Mouse (Mus musculus) layer of hippocampus, adult 8-10 months (tissue): Measurements from ENCODE around the gene Mxi1. TPM values are rescaled to one million over a fixed set of nuclear protein-coding genes. Genes with fewer than 3 reads are reported as not detected.

Source experiments
- DNase-seq, 2 experiments: peaks; one replicate each; pipeline ENCODE4 v3.0.0; 2022; ENCODE audit warnings: low spot score in 2 of 2
- total RNA-seq, 4 experiments: library from RNA; stranded (reverse); gene quantifications; 2 replicates each; pipeline ENCODE4 v1.2.4; 2022

The Mxi1 gene
- 10 to 100 TPM; 57.8 to 73.4 (median 65.8) TPM for total RNA-seq

DNA sequence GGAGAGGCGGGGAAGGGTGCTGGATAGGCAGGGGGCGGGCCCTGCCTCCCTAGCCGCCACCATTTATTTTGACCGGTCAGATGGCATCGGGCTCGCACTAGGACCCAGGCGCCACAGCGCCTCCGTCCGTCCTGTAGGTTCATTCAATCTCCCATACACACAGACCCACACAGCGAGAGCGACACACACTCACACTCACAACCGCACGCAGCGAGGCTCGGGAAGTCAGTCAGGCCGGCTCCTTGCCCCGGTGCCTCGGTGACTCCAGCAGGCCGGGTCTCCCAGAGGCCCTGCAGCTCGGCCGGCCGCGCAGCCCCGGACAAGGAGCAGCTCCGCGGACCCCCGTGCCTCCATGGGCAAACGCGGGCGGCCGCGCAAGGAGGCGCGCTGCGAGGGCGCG, at the start of gene Mxi1:
TSS of gene Mxi1 (plus strand) at position 171 of the 400 bp plus-strand sequence.
- peak; percentile 79 to 83 for DNase-seq

- DNase-seq: no peak
These were observed 49.5 kb upstream of the Mxi1 start for GRCm38 (mm10) chr19:53260828-53261227.

GRCm38 (mm10) chr19:53262061-53262460, 48.3 kb upstream of the Mxi1 start:
- DNase-seq: no peak

DNA sequence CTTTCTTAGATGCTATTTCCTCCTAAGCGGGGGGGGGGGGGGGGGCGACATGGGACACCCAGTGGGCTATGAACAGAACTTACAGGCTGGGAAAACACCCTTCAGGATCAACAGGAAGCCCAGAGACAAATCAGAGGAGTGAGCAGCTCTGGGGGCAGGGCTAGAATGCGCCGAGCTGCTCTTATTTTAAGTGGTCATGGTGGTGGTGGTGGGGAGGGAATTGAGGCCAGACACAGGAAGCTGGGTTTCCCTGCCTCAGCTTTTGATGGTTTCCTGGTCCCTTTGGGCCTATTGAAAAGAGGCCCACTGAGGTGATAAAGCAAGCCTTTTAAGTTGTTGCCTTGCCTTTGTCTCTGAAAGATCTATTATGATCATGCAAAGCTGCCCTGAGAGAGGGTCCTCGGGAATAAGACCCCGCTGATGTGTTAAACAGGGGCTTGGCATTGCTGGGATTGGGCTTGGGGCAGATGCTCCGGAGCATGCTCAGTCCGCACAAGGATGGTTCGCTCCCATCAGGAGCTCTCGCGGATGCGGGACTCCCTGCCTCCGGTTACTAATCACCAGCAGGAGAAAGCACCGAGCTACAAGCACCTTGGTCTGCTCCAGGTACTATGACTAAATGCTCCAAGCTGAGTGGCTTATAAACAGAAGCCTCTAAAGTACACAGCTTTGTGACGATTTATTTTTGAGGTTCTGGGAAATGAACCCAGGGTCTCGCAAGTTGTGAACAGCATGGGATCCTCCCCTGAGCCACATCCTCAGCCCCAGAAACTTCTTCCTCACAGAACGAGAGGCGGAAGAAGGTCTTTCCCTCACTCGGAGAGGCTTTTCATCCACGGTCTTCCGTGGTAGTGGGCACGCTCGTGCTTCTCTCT, 46.2 kb upstream of the Mxi1 start:
- DNase-seq: no peak

GRCm38 (mm10) chr19:53264821-53265727, 45.2 kb upstream of the Mxi1 start:
- no peak for DNase-seq

GRCm38 (mm10) chr19:53267305-53267704, 43.0 kb upstream of the Mxi1 start:
- no peak for DNase-seq

- DNase-seq: no peak
These were observed 37.1 kb upstream of the Mxi1 start for GRCm38 (mm10) chr19:53273055-53273722.

- no peak for DNase-seq
These were observed 36.4 kb upstream of the Mxi1 start for GRCm38 (mm10) chr19:53273781-53274428.

DNA sequence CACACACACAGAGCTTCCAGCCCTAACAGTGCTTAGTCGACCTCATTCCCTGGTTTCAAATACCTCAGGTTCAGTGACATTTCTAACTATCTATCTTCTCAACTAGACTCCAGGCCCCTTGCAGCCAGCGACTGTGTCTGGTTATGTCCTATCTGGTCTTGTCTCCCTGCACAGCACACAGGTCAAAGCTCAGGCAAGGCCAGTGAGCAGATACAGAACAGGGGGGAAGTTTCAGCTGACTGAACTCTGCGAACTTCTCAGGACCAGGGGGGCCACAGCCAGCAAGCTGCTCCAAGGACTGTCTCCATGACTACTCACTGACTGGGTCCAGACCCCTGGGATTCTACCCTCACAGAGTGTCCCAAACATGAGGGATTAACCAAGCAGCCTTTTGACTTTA, 35.1 kb upstream of the Mxi1 start:
- no peak for DNase-seq

- DNase-seq: no peak
These were observed 33.2 kb upstream of the Mxi1 start for GRCm38 (mm10) chr19:53276902-53277707.

DNA sequence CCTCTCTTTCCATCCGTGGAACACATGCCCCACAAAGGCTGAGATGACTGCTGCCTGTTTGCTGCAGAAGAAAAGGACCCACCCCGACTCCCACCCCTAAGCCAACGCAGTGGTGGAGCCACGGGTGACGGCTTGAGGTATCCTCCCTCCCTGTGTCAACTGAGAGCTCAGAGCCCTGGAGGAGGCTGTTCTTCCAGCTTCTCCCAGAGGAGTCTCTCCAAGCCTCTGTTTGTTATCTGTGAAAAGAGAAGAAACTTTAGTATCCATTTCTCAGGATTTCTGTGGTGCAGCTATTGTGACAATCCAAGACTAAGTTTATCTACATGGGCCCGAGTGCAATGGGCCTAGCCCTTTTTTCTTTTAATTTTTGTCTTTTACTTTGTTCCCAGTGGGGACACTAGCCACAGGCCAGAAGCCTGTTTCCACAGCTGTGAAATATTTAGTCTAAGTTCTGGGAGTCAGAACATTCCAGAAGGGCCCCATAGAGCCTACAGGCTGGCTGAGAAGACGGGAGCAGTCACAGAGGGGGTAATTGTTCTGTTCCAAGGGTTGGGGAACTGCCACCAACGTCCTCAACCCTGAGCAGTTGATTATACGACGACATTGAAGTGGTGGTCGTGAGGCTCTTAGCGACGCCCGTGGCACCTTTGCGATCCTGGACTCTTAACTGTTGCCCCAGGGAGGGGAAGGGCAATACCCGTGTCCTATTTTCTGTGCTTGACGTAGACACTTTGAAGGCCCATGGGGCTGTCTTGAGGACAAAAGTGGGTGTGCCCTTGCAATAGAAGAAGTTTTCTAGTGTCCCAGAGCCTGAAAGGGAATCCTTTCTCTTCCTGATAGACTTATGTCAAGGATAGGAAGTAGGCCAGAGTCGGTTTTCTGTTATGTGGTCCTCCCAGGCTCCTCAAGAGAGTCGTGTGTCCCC, 31.6 kb upstream of the Mxi1 start:
- no peak for DNase-seq

DNA sequence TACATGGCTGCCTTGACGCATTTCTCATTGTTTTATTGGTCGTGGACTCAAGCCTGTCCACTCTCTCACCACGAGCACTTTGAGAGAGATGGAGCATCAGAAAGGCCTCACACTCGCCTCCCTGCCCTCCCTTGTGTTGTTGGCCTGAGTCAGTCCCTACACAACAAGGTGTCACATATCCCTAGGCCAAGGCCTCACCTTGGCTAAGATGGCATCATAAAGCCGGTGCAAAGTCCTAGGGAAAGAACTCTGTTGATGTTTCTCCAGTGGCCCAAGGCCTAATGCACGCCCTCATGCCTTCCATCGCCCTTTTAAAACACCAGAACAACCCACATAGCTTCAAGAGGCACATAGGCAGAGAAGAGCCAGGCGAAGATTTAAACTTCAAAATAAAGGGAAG, 30.1 kb upstream of the Mxi1 start:
- no peak for DNase-seq

DNA sequence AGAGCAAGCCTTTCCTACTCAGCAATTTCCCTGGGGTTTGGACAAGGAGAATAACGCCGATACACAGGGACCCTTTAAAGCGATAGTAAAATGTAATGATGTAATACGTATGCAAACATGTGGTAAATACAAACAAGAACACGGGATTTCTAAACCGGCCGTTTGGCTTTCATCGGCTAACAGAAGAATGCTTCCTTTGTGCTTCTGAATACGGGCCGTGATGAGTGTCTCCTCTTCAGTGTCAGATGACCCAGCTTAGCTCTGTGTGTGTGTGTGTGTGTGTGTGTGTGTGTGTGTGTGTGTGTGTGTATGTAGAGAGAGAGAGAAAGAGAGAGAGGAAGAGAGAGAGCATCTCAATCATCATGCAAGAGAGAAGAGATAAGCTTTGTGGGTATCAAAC, 27.7 kb upstream of the Mxi1 start:
- DNase-seq: no peak

- no peak for DNase-seq
These were observed 26.6 kb upstream of the Mxi1 start for GRCm38 (mm10) chr19:53283742-53284141.

DNA sequence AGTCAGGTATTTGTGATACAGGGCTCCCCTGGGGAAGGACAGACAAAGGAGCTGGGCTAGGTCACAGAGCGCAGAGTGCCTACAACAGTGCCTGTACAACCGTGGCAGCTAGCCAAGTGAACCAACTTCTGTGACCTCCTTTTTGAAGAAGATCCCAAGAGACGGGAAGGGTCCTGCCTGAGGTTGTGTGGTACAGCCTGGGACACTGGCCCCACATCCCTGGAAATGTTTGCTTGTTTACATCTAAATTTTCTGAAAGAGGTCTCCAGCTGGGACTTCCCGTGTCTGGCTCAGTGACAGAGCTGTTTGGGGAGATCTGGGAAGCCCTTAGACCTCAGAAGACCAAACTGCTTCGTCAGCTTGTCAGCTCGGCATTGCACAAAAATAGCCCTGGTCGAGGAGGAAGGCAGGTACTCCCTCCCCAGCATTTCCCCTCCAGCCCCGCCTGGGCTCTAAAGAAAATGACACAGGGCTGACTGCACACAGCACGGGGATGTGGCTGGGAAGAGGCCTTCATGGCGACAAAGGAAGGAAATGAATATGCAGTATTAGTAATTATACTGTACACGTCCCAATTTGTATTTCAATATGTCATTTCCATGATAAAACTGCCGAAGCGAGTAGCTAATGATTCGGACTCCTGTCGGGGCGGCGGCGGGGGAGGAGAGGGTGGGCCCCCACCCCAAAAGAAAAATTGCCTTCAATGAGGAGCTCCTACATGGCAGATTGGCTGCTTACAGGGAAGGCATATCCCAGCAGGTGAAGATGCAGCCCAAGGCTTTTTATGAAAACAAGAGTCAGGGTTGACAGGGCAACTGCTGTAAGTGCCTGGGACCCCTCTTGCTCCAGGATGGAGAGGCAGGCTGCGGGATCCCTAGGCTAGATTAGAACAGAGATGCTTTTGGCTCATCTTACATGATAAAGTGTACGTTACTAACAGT, 25.8 kb upstream of the Mxi1 start:
- DNase-seq: no peak

DNA sequence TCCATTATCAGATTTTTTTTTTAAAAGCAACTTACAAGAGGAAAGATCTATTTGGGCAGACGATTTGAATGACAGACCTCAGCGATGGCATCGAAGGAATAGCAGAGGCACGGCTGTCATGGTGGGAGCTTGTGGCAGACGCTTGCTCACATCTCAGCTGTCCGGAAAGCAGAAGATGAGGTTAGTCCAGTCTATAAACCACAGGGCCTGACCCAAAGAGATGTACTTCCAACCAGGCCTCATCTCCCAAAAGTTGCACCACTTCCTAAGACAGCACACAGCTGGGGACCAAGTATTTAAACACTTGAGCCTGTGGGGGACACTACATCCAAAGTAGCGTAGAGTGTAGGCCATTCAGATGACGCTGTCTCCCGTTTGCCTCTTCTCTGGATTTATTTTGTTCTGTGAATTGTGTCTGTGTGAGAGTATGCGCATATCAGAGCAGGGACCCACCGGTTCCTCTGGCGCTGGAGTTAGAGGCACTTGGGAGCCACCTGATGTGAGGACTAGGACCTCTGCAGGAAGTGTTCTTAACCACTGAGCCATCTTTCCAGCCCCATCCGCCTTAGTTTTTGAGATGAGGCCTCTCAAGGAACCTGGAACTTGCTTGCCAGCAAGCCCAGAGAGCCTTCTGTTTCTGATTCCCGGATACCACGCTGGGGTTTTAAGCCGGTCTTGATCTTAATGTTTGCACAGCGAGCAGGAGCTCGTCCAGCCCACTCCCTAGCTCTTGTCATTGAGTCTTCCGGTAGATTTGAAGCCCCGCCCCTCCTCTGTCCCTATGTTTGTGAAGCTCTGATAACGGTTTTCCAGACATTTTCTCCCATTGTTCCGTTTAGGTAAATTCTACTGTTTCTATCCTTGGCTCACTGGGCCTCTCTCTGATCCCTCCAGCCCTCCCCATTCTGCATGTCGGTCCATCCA, 13.7 kb upstream of the Mxi1 start:
- no peak for DNase-seq
